Mouse (Mus musculus): Measurements from ENCODE around the gene Nr1h4. TPM values are rescaled to one million over a fixed set of nuclear protein-coding genes. Genes with fewer than 3 reads are reported as not detected.

Nr1h4 gene
- polyA plus RNA-seq, 1 experiment from 2014 or later = 8.4 TPM

DNA sequence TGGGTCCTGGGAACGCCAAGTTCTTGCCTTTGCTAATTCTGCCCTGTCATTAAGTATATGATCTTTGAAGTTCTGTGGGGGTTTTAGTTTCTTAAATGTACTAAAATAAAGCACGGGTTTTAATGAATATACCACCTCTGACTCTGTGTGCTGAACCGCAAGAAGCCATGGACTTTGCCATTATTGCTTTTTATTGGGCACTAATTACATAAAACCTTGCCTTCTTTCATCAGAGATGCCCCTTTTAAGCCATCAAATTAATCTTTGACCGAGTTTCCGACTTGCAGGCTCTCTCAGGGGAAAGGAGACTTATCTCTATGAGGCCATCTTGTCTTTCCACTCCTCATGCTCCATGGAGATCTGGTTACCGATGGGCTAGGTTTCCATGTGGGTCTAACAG is 20.8 kb downstream of the Nr1h4 start:
- no peak for ATAC-seq (ENCODE audit: low read depth)
- Histone ChIP-seq H3K27ac (ENCODE audit: low read length) (no peak overlapping the region), H3K4me2 (ENCODE audit: low read depth, low read length) (no peak overlapping the region), H3K36me3 (ENCODE audit: control insufficient read depth, insufficient read depth) (no peaks in the 10 kb centered on the region), H3K9me3 (replicated peaks; ENCODE audit: control insufficient read depth, low read length) (no peaks in the 10 kb centered on the region), H3K9ac (ENCODE audit: low read depth, low read length) (no peak overlapping the region), H3K4me1 (ENCODE audit: control insufficient read depth, low read depth, low read length) (no peaks in the 10 kb centered on the region), H3K4me3 (ENCODE audit: low read depth, low read length) (no peak overlapping the region), H3K27me3 (ENCODE audit: control insufficient read depth, insufficient read depth, low read depth, low read length) (no peaks in the 10 kb centered on the region)
- 61% methylated on average over 6 of the region's 6 CpGs for WGBS (ENCODE audit: insufficient replicate concordance)

DNA sequence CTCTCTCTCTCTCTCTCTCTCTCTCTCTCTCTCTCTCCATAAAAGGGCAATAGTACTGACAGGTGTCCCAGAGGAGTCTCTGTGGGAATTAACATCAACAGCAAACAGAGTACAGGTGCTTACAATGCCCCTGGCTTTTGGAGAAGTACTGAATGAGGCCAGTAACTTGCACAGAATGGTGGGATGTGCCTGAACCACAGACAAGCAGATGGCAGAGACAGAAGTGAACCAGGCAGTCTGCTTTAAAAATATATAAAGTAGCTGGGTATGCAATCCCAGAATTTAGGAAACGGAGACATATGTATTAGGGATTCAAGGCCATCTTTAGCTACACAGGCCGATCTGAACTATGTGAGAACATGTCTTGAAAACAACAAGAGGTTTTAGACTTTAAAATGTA is 22.8 kb downstream of the Nr1h4 start:
- Histone ChIP-seq H3K4me2 (ENCODE audit: low read depth, low read length) (no peak overlapping the region), H3K9ac (ENCODE audit: low read depth, low read length) (no peak overlapping the region), H3K36me3 (ENCODE audit: control insufficient read depth, insufficient read depth) (no peaks in the 10 kb centered on the region), H3K27me3 (ENCODE audit: control insufficient read depth, insufficient read depth, low read depth, low read length) (no peaks in the 10 kb centered on the region), H3K9me3 (replicated peaks; ENCODE audit: control insufficient read depth, low read length) (no peaks in the 10 kb centered on the region), H3K4me3 (ENCODE audit: low read depth, low read length) (no peak overlapping the region), H3K4me1 (ENCODE audit: control insufficient read depth, low read depth, low read length) (no peaks in the 10 kb centered on the region), H3K27ac (ENCODE audit: low read length) (no peak overlapping the region)
- WGBS (ENCODE audit: insufficient replicate concordance) = 61% methylated on average over 2 of the region's 2 CpGs
- no peak for ATAC-seq (ENCODE audit: low read depth)

DNA sequence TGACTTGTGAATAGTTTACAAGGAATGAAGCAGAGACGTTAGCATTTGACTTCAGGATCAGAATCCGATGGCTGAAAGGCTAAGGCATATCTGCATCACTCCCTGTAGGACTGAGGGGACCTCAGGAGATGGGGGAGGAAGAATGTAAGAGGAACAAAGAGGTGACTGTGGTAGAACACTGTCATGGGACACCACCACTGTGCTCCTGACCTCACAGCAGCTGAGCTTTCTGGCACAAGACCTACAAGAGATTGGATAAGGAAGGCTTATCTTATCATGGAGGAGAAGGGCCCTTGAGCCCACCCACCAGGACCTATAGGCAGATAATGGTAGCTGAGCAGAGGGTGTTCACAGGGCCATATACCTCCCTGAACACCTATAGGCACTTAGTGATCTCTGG is 24.8 kb downstream of the Nr1h4 start:
- Histone ChIP-seq H3K4me3 (ENCODE audit: low read depth, low read length) (no peak overlapping the region), H3K27me3 (ENCODE audit: control insufficient read depth, insufficient read depth, low read depth, low read length) (no peaks in the 10 kb centered on the region), H3K4me2 (ENCODE audit: low read depth, low read length) (no peak overlapping the region), H3K36me3 (ENCODE audit: control insufficient read depth, insufficient read depth) (no peaks in the 10 kb centered on the region), H3K4me1 (ENCODE audit: control insufficient read depth, low read depth, low read length) (no peaks in the 10 kb centered on the region), H3K9ac (ENCODE audit: low read depth, low read length) (no peak overlapping the region), H3K27ac (ENCODE audit: low read length) (no peak overlapping the region), H3K9me3 (replicated peaks; ENCODE audit: control insufficient read depth, low read length) (no peaks in the 10 kb centered on the region)
- no peak for ATAC-seq (ENCODE audit: low read depth)
- WGBS (ENCODE audit: insufficient replicate concordance) = 57% methylated on average over 2 of the region's 2 CpGs

DNA sequence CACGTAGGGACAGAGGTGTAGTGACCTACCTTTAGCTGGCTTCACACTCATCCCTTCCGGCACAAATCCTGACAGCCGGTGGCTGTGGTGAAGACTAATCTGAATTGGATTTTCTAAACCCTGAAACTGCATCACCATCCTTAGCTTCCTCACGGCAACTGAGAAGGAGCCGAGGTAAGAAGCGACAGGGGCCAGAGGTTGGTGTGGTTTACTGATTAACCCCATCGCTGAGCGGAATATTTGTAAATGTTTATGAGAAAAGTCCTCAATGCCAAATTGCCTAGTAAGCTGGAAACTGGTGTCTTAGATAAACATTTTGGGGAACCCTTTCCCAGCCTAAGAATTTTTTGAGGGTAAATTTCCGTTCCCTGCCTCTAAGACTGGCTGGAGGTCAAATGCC is 26.9 kb downstream of the Nr1h4 start:
- peak overlapping the region; percentile 12; the same call in 1 of the 2 replicates for H3K4me3 ChIP-seq (ENCODE audit: low read depth, low read length)
- ATAC-seq (ENCODE audit: low read depth) = no peak
- WGBS (ENCODE audit: insufficient replicate concordance) = 62% methylated on average over 9 of the region's 9 CpGs
- no peak overlapping the region for H3K4me2 ChIP-seq (ENCODE audit: low read depth, low read length)
- no peaks in the 10 kb centered on the region for H3K36me3 ChIP-seq (ENCODE audit: control insufficient read depth, insufficient read depth)
- H3K4me1 ChIP-seq (ENCODE audit: control insufficient read depth, low read depth, low read length) = no peaks in the 10 kb centered on the region
- H3K27ac ChIP-seq (ENCODE audit: low read length) = no peak overlapping the region
- no peaks in the 10 kb centered on the region for H3K27me3 ChIP-seq (ENCODE audit: control insufficient read depth, insufficient read depth, low read depth, low read length)
- no peak overlapping the region for H3K9ac ChIP-seq (ENCODE audit: low read depth, low read length)
- H3K9me3 ChIP-seq (replicated peaks; ENCODE audit: control insufficient read depth, low read length) = no peaks in the 10 kb centered on the region

GRCm38 (mm10) chr10:89505592-89505955 is 27.8 kb downstream of the Nr1h4 start:
- WGBS (ENCODE audit: insufficient replicate concordance) = 72% methylated on average over 5 of the region's 5 CpGs
- no peaks in the 10 kb centered on the region for H3K9me3 ChIP-seq (replicated peaks; ENCODE audit: control insufficient read depth, low read length)
- H3K4me1 ChIP-seq (ENCODE audit: control insufficient read depth, low read depth, low read length) = no peaks in the 10 kb centered on the region
- H3K4me2 ChIP-seq (ENCODE audit: low read depth, low read length) = no peak overlapping the region
- no peak overlapping the region for H3K4me3 ChIP-seq (ENCODE audit: low read depth, low read length)
- H3K27me3 ChIP-seq (ENCODE audit: control insufficient read depth, insufficient read depth, low read depth, low read length) = no peaks in the 10 kb centered on the region
- no peak overlapping the region for H3K9ac ChIP-seq (ENCODE audit: low read depth, low read length)
- no peak for ATAC-seq (ENCODE audit: low read depth)
- H3K27ac ChIP-seq (ENCODE audit: low read length) = no peak overlapping the region
- no peaks in the 10 kb centered on the region for H3K36me3 ChIP-seq (ENCODE audit: control insufficient read depth, insufficient read depth)

- Histone ChIP-seq H3K4me2 (ENCODE audit: low read depth, low read length) (no peak overlapping the region), H3K9me3 (replicated peaks; ENCODE audit: control insufficient read depth, low read length) (no peaks in the 10 kb centered on the region), H3K4me3 (ENCODE audit: low read depth, low read length) (no peak overlapping the region), H3K9ac (ENCODE audit: low read depth, low read length) (no peak overlapping the region), H3K36me3 (ENCODE audit: control insufficient read depth, insufficient read depth) (no peaks in the 10 kb centered on the region), H3K4me1 (ENCODE audit: control insufficient read depth, low read depth, low read length) (no peaks in the 10 kb centered on the region), H3K27ac (ENCODE audit: low read length) (no peak overlapping the region), H3K27me3 (ENCODE audit: control insufficient read depth, insufficient read depth, low read depth, low read length) (no peaks in the 10 kb centered on the region)
- ATAC-seq (ENCODE audit: low read depth) = no peak
- 61% methylated on average over 10 of the region's 10 CpGs for WGBS (ENCODE audit: insufficient replicate concordance)
These were observed 28.3 kb downstream of the Nr1h4 start for GRCm38 (mm10) chr10:89504952-89505591.

GRCm38 (mm10) chr10:89502986-89503560 is 30.3 kb downstream of the Nr1h4 start:
- no peak overlapping the region for H3K9ac ChIP-seq (ENCODE audit: low read depth, low read length)
- no peaks in the 10 kb centered on the region for H3K9me3 ChIP-seq (replicated peaks; ENCODE audit: control insufficient read depth, low read length)
- 46% methylated on average over 5 of the region's 5 CpGs for WGBS (ENCODE audit: insufficient replicate concordance)
- H3K27ac ChIP-seq (ENCODE audit: low read length) = no peak overlapping the region
- H3K36me3 ChIP-seq (ENCODE audit: control insufficient read depth, insufficient read depth) = no peaks in the 10 kb centered on the region
- no peaks in the 10 kb centered on the region for H3K27me3 ChIP-seq (ENCODE audit: control insufficient read depth, insufficient read depth, low read depth, low read length)
- no peak overlapping the region for H3K4me2 ChIP-seq (ENCODE audit: low read depth, low read length)
- no peak overlapping the region for H3K4me3 ChIP-seq (ENCODE audit: low read depth, low read length)
- no peak for ATAC-seq (ENCODE audit: low read depth)
- H3K4me1 ChIP-seq (ENCODE audit: control insufficient read depth, low read depth, low read length) = no peaks in the 10 kb centered on the region

DNA sequence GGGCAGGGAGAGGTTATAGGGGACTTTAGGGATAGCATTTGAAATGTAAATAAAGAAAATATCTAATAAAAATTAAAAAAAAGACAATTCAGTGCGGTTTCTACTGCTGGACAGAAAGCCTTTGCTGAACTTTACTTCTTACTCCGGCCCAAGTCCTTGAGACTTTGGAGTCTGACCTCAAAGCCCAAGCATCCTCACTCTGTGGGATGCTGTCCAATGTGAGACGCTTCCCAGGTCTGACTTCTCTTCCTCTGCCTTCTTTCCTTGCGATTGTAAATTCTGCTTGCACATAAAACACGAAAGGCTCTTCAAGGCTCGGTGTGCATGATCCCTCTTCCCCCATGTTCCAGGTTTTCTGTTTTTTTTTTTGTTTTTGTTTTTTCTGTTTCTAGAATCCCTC is 31.5 kb downstream of the Nr1h4 start:
- H3K36me3 ChIP-seq (ENCODE audit: control insufficient read depth, insufficient read depth) = no peaks in the 10 kb centered on the region; the same call in 1 of the 2 replicates
- no peak for ATAC-seq (ENCODE audit: low read depth)
- no peak overlapping the region for H3K27ac ChIP-seq (ENCODE audit: low read length)

DNA sequence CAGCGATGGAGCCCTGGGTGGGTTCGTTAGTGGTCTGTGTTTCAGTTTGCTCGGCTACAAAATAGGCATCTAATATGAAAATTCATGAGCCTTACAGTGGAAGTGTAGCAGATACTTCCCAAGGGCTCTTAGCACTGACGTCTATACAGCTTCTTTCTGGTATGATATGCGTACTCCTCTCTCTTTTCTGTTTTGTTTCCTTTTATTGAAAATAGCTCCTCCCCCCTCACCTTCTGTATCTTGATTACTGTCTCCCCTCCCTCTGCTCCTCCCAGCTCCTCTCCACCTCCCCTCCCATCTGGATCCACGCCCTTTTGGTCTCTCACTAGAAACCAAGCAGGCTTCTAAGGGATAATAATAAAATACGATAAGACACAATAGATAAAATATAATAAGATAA is 37.8 kb downstream of the Nr1h4 start:
- no peak overlapping the region for H3K9ac ChIP-seq (ENCODE audit: low read depth, low read length)
- no peak overlapping the region for H3K27ac ChIP-seq (ENCODE audit: low read length)
- ATAC-seq (ENCODE audit: low read depth) = no peak
- no peaks in the 10 kb centered on the region; the same call in 1 of the 2 replicates for H3K4me1 ChIP-seq (ENCODE audit: control insufficient read depth, low read depth, low read length)
- peak overlapping the region; percentile 42 for H3K4me3 ChIP-seq (ENCODE audit: low read depth, low read length)
- WGBS (ENCODE audit: insufficient replicate concordance) = 52% methylated on average over 7 of the region's 7 CpGs
- no peaks in the 10 kb centered on the region for H3K27me3 ChIP-seq (ENCODE audit: control insufficient read depth, insufficient read depth, low read depth, low read length)
- H3K36me3 ChIP-seq (ENCODE audit: control insufficient read depth, insufficient read depth) = no peaks in the 10 kb centered on the region; the same call in 1 of the 2 replicates
- peak overlapping the region; percentile 41 for H3K4me2 ChIP-seq (ENCODE audit: low read depth, low read length)
- no peaks in the 10 kb centered on the region for H3K9me3 ChIP-seq (replicated peaks; ENCODE audit: control insufficient read depth, low read length)

More for the DNA sequence above, 31.5 kb downstream of the Nr1h4 start:
- 73% methylated on average over 6 of the region's 6 CpGs for WGBS (ENCODE audit: insufficient replicate concordance)
- Histone ChIP-seq H3K27me3 (ENCODE audit: control insufficient read depth, insufficient read depth, low read depth, low read length) (no peaks in the 10 kb centered on the region), H3K9me3 (replicated peaks; ENCODE audit: control insufficient read depth, low read length) (no peaks in the 10 kb centered on the region), H3K4me3 (ENCODE audit: low read depth, low read length) (no peak overlapping the region), H3K4me1 (ENCODE audit: control insufficient read depth, low read depth, low read length) (no peaks in the 10 kb centered on the region), H3K4me2 (ENCODE audit: low read depth, low read length) (no peak overlapping the region), H3K9ac (ENCODE audit: low read depth, low read length) (no peak overlapping the region)
